Mouse (Mus musculus) telencephalon, adult 2 months (tissue): Measurements from ENCODE around the gene Ccni.

Experiments
- DNase-seq: peaks from one replicate; pipeline ENCODE4 v3.0.0-alpha.2; 2011; ENCODE audit warnings: low read depth, low spot score

Gene Ccni

GRCm38 (mm10) chr5:93136956-93137586 lies 69.2 kb downstream of the Ccni start:
- no peak for DNase-seq

- DNase-seq, result no peak
Measured at GRCm38 (mm10) chr5:93135368-93136107, 70.8 kb downstream of the Ccni start.

GRCm38 (mm10) chr5:93133445-93134244 lies 72.7 kb downstream of the Ccni start:
- DNase-seq, result peak; percentile 80
